Mouse (Mus musculus) small intestine, adult 2 months (tissue): ENCODE measurements around the gene Wnt7a. TPM values are rescaled to one million over a fixed set of nuclear protein-coding genes. Genes with fewer than 3 reads are reported as not detected.
A peak's percentile ranks its signal among the peaks of the same experiment; 100 is the strongest.

Experiments
- H3K27ac ChIP-seq: fragments of 200-500 bp; 2 replicates; pipeline ENCODE4 v1.5.1; 2012; ENCODE audit warnings: low read depth, low read length, control low read depth, inconsistent platforms; ENCODE audit not compliant: insufficient read depth
- H3K27me3 ChIP-seq: fragments of 200-500 bp; 2 replicates; pipeline ENCODE4 v1.6.1; 2012; ENCODE audit warnings: mild to moderate bottlenecking, moderate library complexity, low read length, inconsistent platforms; ENCODE audit not compliant: control insufficient read depth, insufficient read depth
- H3K36me3 ChIP-seq: fragments of 200-500 bp; 2 replicates; pipeline ENCODE4 v1.6.1; 2012; ENCODE audit warnings: mild to moderate bottlenecking, low read length, control low read depth, inconsistent platforms; ENCODE audit not compliant: control insufficient read depth, insufficient read depth
- H3K4me1 ChIP-seq: fragments of 200-500 bp; 2 replicates; pipeline ENCODE4 v1.6.1; 2012; ENCODE audit warnings: low read length, inconsistent platforms, mixed read lengths; ENCODE audit not compliant: control insufficient read depth, insufficient read depth, insufficient read length
- H3K4me3 ChIP-seq: fragments of 200-500 bp; 2 replicates; pipeline ENCODE4 v1.5.1; 2012; ENCODE audit warnings: low read depth, mild to moderate bottlenecking, control low read depth, inconsistent platforms, low read length, moderate library complexity
- CTCF ChIP-seq: fragments of 200-500 bp; IDR thresholded peaks from 2 replicates; pipeline ENCODE4 v1.5.1; 2012; ENCODE audit warnings: low read depth, mild to moderate bottlenecking, control low read depth, inconsistent platforms, low read length, moderate library complexity, mixed read lengths; ENCODE audit not compliant: insufficient replicate concordance, insufficient read length; ENCODE audit errors: extremely low read depth
- POLR2A ChIP-seq: fragments of 200-500 bp; IDR thresholded peaks from 2 replicates; pipeline ENCODE4 v1.6.1; 2012; ENCODE audit warnings: low read depth, mild to moderate bottlenecking, control low read depth, inconsistent platforms, low read length, moderate library complexity
- WGBS: fragments of 180-500 bp; shearing (Covaris S2); methylation state at CpG from one replicate; pipeline ENCODE4 v1.1.7; 2018; 5-methylcytosine and 5-hydroxymethylcytosine counted together
- polyA plus RNA-seq: library from polyadenylated mRNA; depleted of rRNA; stranded (reverse); fragments of >200 nt; gene quantifications from 2 replicates; pipeline ENCODE4 v1.2.3, GENCODE M21; 2012

Gene Wnt7a
- polyA plus RNA-seq, 1 experiment: not detected

DNA sequence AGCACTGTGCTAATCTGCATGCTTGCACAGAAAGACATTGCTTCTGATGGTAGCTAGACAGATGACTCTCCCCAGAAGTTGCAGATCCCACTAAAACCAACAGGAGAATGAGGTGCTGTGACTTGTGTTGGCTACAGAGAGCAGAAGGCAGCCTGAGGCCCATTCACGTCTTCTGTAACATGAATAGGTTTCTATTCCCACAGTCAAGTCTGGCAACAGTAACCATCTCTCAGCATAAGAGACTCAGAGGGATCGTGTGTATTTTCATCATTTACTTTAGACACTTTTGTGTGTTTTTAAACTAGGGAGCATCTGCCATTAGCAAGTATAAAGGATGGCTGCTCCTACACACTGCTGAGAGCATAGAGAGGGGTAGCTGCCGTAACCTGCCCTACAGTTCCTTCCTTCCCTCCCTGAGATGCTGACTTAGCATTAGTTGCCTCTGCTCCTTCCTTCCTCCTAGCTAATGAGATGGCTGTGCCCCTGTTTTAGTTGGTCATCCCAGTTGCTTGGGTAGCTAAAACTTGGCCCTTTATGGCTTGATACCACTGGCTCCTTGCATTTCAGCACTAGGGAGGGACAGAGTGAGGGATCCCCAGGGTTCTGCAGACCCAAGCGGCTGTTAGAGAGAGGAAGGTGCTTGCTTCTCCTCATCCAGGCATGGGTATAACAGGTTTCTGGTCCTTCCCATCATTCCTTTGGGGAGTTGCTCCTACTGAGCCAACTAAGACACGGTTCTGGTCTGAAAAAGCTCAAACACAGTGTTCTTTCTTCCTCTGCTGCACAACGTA, 52.1 kb downstream of the Wnt7a start:
- 81% methylated on average over 6 of the region's 6 CpGs for WGBS
- no peaks in the 10 kb centered on the region; the same call in 1 of the 2 replicates for H3K27me3 ChIP-seq
- H3K36me3 ChIP-seq: no peaks in the 10 kb centered on the region
- no peak overlapping the region for H3K4me3 ChIP-seq
- peak overlapping the region; percentile 22; the same call in 1 of the 2 replicates for H3K27ac ChIP-seq
- TF ChIP-seq CTCF: no peak
- TF ChIP-seq POLR2A: no peak
- H3K4me1 ChIP-seq: peaks cover 3% of the 10 kb centered on the region; the same call in 1 of the 2 replicates

DNA sequence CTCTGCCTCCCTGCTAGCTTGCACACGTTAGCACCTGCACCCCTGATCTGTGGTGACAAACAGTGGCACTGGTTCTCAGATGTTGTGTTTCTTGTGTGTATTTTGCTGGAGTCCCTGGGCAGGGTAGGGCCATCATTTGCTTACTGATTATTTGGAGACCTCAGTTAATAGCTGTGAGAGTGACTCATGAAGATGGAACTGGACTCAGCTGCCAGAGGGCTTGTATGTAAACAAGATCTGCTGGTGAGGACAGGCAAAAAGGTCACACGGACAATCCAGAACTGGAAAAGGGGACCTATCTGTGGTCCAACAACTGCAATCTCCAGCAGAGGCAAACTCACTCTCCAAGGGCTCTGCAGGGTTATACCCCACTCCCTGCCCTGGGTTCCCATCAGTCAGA, 52.8 kb downstream of the Wnt7a start:
- H3K36me3 ChIP-seq: no peaks in the 10 kb centered on the region
- H3K27ac ChIP-seq: 0 out of 2 replicates have a peak overlapping the region, but pooled peaks have one; percentile 22
- no peak overlapping the region for H3K4me3 ChIP-seq
- peaks cover 3% of the 10 kb centered on the region; the same call in 1 of the 2 replicates for H3K4me1 ChIP-seq
- 48% methylated on average over 2 of the region's 2 CpGs for WGBS
- no peaks in the 10 kb centered on the region; the same call in 1 of the 2 replicates for H3K27me3 ChIP-seq
- no peak for TF ChIP-seq CTCF
- no peak for TF ChIP-seq POLR2A

DNA sequence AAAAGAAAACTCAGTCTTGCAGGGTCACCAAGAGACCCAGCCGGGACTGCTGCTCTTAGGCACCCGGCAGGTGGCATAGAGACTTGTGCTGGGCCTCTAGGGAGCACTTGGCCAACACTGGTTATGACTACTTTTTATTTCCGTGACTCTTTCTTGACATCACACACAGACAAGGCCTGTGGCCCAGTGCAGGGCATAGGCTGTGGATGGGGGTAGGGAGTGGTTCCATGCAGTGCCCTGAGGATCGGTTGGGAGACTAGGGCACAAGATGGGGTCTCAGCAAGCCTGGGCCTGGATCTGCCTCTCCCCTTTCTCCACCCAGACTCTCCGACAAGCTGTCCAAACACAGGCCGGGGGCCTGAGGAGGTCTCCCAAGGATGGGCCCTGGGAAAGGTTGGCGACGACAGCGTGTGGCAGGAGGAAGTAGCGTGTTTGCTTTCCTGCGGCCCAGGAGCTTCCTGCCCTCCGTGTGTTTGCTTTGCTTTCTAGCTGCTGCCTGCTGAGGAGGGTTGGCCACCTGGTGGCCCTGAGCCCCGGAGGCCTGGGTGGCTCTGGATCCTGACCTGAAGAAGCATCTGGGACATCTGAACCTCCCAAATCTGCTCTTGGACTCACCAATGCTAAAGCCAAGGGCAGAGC, 53.8 kb downstream of the Wnt7a start:
- Histone ChIP-seq H3K4me3 (no peak overlapping the region), H3K4me1 (peaks cover 3% of the 10 kb centered on the region; the same call in 1 of the 2 replicates), H3K36me3 (no peaks in the 10 kb centered on the region), H3K27ac (no peak overlapping the region), H3K27me3 (no peaks in the 10 kb centered on the region)
- TF ChIP-seq POLR2A (no peak), CTCF (no peak)
- 41% methylated on average over 13 of the region's 13 CpGs for WGBS

DNA sequence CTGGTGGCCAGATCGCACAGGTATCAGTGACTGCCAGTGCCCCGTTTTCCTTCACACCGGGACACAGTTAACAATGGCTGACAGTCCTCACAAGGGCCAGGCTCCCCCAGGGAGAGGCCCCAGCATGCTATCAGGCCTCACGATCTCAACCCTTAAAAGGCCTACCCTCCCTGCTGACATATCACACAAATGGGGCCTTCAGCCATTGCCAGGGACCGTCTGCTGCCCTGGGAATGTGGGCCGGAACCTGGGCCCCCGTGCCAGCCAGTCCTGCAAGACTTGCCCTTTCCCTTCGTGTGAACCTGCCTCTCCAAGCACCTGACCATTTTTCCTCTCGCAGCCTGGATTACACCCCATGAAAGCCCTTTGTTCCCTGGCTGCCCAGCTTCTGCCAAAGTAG, 61.5 kb downstream of the Wnt7a start:
- WGBS: 46% methylated on average over 9 of the region's 9 CpGs
- no peak for TF ChIP-seq POLR2A
- no peak for TF ChIP-seq CTCF
- H3K4me1 ChIP-seq: no peaks in the 10 kb centered on the region
- H3K4me3 ChIP-seq: no peak overlapping the region
- H3K36me3 ChIP-seq: no peaks in the 10 kb centered on the region
- no peaks in the 10 kb centered on the region for H3K27me3 ChIP-seq
- H3K27ac ChIP-seq: no peak overlapping the region

DNA sequence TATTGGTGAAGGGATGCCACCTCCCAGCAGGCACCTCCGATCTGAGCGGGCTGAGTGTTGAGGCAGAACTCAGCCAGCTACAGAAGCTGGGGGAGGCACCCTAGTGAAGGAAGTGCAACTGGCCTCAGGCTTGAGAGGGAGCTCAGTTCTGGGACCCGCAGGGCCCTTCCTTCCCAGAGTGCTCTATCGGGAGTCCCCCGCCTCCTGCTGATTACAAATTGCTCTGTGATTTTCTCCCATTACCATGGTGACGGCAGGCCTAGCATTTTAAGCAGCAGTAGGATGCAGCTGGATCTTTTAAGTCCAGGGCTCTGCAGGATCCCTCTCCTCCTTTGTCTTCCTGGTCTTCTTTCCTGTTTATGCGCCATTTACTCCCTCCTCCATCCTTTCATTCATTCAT, 63.4 kb downstream of the Wnt7a start:
- WGBS: 44% methylated on average over 7 of the region's 7 CpGs
- Histone ChIP-seq H3K4me1 (no peaks in the 10 kb centered on the region), H3K27me3 (no peaks in the 10 kb centered on the region), H3K27ac (no peak overlapping the region), H3K36me3 (no peaks in the 10 kb centered on the region), H3K4me3 (no peak overlapping the region)
- TF ChIP-seq CTCF (no peak), POLR2A (no peak)

DNA sequence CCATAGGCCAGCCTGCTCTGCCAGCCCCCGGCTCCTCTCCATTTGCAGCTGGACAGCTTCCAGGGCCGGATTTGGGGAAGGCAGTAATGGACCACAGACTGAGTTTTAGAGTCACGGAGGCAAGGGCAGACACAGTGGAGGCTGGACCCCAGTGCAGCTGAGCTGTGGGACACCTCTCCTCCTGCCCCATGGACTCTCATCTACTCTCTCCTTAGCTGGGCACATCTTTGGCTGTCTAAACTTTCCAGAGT, 64.3 kb downstream of the Wnt7a start:
- Histone ChIP-seq H3K36me3 (no peaks in the 10 kb centered on the region), H3K4me3 (no peak overlapping the region), H3K4me1 (no peaks in the 10 kb centered on the region), H3K27ac (no peak overlapping the region), H3K27me3 (no peaks in the 10 kb centered on the region)
- WGBS: 53% methylated on average over 3 of the region's 3 CpGs
- no peak for TF ChIP-seq POLR2A

DNA sequence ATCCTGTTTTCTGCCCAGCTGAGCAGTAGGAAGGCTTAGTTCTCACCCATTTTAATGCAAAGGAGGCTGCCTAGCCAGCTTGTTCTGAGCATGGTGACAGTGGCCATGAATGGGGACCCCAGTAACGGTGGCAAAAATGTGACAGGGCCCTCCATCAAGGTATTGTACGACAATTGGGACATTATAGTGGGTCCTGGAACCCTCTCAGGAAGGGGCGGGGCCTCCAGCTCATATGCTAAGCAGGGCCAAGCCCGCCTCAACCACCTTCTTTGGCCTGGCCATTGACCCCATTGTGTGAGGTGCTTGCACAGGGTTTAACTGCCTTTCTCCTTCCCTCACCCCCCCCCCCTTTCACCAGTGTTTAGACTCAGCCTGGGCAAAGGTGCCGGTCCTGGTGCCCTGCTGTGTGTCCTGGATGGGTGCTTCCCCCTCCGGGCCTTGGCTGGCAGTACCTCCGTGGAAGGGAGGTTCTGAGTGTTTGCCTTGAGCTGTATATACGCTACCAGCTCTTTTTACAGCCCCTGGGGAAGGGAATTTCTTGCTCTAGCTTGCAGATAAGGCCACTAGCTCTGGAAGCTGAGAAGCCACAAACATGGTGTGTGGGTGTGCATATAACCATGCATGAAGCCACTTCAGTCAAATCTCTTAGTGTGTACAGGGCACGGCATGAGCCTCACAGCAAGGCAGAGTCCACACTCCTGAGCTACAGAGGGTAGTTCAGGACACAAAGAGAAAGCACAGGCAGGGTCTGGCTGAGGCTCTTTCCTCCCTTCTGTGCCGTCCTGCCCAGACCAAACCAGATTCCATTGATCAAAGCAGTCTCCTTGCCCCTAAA, 64.9 kb downstream of the Wnt7a start:
- no peak overlapping the region for H3K4me3 ChIP-seq
- 38% methylated on average over 10 of the region's 10 CpGs for WGBS
- H3K27me3 ChIP-seq: no peaks in the 10 kb centered on the region
- no peak overlapping the region for H3K27ac ChIP-seq
- no peaks in the 10 kb centered on the region for H3K36me3 ChIP-seq
- no peaks in the 10 kb centered on the region for H3K4me1 ChIP-seq
- TF ChIP-seq POLR2A (no peak), CTCF (no peak)
